Mouse (Mus musculus): ENCODE measurements at regions not wholly inside any gene's neighbourhood (a gene's known extent, or its start where the extent isn't known, plus 50 kb on each side); places are given as distances from the start of the nearest gene placed in this dataset.
"Not testable (repeated sequence)": the region's sequence is repeated elsewhere in the genome, so short reads cannot be mapped to it uniquely, and the experiment has no call there.

DNA sequence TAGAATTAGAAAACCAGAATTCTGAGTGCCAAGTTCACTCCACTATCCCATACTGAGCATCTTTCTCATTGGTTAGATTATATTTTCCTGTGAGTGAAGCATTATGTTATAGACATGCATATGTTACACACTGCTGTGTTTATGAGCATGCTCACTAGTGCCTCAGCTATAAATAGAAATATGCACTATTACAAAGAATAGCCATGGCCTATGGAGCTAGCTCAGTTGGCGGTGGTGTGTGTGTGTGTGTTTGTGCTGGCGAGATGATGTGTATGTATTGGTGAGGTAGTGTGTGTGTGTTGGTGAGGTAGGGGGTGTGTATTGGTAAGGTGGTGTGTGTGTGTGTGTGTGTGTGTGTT, 106.2 kb downstream of the Sec31a start:
- no peak for ATAC-seq (ENCODE audit: poor library complexity, severe bottlenecking)

DNA sequence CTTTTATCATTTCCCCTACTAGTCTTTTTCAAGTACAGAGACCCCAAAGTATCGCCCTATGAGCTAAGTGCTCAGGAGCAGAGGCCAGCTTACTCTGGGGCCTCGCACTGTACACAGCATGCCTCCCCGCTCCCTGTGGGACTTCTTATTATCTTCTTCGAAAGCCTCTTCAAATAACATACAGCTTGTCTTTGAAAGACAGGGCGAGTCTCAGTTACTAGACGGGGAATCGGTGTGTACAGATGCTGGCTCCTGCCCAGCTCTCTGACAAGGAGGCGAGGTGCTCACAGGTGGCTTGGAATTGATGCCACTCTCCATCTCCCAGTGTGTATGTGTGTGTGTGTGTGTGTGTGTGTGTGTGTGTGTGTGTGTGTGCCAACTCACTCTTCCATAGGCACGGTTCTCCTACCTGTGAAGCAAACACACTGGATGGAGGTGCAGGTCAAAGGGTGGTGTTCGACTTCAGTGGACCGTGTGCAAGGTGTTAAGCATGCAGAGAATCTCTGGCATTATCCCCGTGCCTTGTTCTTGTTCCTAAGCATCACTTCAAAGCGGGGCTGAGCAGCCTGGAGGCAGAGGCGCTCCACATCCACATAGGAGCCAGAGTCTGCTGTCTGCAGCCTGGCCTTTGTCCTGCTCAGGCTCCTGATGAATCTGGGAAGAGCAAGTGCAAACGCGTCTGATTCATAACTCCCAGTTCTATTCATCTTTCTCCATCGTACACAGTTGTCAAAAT, 106.8 kb downstream of the Sec31a start:
- no peak for ATAC-seq (ENCODE audit: poor library complexity, severe bottlenecking)

DNA sequence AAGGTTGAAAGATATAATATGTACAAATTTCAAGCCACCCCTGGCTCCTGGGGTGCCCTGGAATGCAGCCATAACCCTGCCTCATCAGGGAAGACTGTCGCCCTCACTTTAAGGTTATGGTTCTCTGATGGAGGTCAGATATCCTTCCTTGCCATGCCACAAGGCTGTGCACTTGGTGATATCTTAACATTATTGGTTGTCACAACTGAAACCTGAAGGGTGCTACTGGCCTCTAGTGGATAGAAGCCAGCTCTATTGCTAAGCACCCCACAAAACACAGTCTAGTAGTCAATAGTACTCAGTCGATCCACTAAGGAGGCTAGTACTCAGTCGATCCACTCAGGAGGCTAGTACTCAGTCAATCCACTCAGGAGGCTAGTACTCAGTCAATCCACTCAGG, 111.6 kb downstream of the Sec31a start:
- ATAC-seq (ENCODE audit: poor library complexity, severe bottlenecking), result no peak

DNA sequence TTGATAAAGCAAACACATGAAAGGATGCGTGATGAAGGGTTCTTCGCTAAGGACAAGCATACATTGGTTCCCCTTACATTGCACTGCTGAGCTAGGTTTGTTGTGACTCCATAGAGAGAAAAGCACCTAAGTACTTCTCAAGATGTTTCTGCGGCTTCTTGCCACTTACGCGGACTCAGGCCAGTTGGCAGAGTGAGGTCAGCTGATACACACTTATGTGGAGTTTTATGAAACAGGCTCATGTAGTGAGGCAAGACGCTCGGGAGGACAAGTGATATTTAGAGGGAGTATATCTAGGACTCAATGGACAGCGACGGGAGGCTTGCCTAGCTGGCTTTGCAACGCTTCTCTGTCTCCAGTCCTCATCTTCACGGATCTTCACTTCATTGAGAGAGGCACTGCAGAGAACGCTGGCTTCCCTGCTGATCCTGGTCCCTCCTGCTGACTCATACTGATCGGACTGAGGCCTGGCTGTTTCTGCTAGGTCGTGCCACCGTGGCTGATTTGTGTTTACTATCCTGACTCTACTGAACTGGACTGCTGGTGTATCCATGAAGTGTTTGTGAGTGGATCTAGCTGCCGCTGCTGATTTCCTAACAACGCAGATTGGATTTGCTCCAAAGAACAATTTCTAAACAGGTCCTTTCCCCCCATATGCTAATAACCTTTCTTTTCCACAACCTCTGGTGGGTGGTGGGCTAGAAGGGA, 113.8 kb downstream of the Sec31a start:
- ATAC-seq (ENCODE audit: poor library complexity, severe bottlenecking), result no peak

DNA sequence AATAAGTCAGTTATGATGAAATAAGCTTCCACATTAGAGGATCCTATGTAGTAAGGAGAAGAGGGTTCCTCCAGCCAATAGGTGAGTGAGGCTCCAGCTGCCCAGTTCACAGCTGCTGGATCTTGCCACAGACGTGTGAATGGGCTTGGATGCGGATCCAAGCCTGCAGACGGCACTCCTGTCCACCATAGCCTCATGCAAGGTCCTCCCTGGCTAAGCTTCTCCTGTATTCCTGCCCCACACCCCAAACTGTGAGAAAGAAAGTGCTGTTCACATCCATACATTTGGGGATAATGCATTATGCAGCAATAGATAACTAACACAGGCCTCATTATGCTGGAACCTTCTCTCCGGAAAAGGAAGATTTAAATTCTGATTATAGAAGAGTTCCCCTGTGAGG, 116.9 kb downstream of the Sec31a start:
- no peak for ATAC-seq (ENCODE audit: poor library complexity, severe bottlenecking)

DNA sequence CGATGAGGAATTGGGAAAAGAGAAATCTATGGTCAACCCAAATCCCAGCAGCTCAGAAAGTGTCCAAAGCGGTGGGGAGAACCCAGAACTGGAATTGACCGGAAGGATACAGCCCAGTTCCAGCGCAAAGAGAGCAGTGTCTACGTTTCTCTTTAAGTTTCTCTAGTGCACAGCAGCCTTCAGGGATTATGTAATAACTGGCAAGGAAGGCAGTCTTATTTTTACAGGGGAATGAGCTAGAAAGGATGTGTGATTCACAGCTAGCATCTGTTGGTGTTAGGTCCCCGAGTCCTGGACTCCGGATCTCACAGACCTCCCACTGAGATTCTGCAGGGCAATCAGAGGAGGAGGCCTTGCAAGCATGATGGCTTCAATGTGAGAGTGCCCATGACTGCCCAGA, 121.8 kb downstream of the Sec31a start:
- no peak for ATAC-seq (ENCODE audit: poor library complexity, severe bottlenecking)

DNA sequence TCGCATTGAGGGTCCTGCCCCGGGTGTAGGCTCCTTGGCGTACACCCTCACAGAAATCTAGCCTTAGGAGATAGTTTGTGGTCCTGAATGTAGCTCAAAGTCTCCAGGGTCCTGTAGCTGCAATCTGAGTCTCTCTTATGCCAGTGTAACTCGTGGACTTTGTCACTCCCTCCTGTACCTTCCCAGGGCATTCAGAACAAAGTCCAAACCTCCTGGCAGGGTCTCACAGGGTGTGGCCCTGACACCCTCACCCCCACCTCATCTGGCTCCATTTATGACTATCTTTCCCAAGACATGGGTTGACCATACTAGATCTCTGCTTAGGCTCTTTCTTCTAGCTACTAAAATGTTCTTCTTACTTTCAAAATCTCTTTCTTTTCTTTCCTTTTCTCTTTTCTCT, 120.6 kb upstream of the Tmem150c start:
- ATAC-seq (ENCODE audit: poor library complexity, severe bottlenecking), result no peak

DNA sequence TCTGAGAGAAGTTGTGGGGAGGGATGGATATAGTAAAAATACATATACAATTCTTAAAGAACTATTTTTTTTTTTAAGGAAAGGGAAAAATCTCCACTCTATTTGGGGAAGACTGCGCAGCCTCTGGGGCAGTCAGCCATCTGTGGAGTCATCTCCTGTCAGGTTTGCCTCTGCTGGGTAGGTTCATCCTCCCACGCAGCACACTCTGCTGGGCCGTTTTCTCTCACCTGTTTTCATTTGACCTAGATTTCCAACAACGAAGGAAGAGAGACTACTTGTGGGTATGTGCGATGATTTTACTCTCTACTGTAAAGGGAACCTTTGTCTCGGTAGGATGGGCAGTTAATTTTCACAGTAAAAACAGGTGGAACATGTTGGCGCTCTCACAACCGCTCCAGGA, 119.9 kb upstream of the Tmem150c start:
- no peak for ATAC-seq (ENCODE audit: poor library complexity, severe bottlenecking)

DNA sequence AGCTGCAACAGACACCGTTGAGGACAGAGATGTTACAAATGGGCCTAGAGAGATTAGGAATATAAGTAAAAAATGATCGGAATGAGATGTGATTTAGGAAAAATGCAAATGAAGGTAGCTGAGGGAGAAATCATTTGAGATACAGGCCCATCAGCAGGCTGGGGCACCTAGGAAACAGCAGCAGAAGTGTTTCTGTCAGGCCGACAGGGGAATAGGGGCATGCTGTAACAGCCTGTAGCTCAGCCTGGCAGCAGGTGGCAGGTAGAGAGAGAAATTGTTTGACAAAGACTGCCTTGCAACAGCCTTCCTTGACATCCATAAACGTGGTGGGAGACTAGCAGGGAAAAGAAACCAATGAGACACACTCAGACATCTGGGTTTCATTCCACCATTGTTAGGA, 115.1 kb upstream of the Tmem150c start:
- ATAC-seq (ENCODE audit: poor library complexity, severe bottlenecking), result no peak

DNA sequence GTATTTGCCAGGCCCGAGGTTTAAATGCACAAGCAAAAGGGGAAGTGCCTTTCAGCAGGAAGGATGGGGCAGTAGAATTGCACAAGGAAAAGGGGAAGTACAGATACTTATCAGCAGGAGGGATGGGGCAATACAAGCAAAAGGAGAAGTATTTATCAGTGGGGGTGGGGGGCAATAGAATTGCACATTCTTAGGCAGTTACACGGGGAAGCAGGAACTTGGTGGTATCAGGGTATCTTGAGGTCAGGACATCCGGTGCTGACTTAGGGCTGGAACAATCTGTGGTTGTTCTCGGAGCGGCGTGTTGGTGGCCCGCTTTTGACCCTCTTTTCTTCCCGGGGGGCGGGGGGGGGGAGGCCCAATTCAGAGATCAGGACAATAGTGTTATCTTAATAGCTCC, 112.4 kb upstream of the Tmem150c start:
- ATAC-seq (ENCODE audit: poor library complexity, severe bottlenecking), result not testable (repeated sequence)

DNA sequence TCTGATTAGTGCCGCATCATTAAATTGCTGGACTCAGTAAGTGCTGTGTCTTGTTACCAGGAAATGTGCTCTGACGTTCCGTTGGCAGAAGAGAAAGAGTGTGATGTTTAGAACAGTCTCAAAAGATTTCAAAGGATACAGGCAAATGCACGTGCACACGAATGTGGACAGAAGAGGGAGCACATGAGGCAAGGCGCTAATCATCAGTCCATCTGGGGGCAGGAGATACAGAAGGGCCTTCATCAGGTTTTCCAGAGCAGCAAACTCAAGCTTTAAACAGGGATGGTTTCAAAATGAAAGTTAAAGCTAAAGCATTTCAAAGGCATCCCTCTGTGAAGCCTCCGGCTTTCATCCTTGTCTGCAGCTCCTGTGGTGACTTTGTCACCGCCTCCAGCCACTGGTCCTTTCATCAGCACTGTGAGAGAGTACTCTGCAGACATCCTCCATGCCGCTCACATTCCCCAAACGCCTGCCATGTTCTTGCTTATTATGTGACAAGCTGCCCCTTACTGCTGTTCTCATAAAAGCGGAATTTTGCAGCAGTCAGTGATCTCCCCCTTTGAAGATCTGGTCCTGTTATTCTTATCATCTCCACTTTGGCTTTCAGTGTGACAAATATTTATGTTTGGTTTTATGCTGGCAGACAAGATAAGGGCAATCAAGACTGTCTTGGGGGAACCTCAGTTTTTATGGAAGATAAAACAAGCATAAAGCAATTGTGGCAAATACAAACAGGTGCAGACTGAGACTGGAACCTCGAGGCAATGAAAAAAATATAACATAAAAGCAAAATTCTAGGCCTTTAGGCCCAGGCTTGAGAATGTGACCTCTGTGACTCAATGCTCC, 111.5 kb upstream of the Tmem150c start:
- no peak for ATAC-seq (ENCODE audit: poor library complexity, severe bottlenecking)

DNA sequence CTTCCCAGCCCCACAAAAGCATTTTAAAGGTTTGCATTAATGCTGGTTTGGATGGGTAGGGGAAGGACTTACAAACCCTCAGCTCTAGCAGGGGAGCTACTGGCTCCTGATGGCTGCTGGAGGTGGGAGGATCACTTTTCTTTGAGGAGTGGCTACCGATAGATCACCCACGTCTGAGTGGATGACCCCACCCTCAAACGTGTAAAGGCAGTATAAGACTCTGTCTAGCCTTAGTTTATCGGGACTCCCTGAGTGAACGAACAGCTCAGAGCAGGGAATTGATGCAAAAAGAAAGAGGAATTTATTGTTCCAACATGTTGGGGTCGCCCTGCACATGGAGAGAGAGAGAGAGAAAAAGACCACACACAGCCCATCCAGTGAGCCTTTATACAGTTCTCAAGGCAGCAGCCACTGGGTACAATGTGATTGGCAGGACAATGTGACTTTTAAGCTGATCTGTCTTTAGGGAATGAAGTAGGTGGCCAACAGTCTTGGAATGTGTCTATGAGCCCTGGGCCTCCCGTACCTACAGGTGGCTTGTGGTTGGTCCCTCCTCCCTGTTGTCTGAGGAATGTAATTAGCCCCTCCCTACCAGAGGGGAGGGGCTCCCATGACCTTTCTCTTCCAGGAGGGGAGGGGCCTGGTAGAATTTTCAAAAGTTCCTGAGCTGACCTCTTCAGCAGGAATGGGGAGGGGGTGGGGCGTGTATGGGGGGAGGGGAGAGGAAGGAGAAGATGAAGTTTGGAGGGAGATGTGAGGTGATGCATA, 108.7 kb upstream of the Tmem150c start:
- no peak for ATAC-seq (ENCODE audit: poor library complexity, severe bottlenecking)

DNA sequence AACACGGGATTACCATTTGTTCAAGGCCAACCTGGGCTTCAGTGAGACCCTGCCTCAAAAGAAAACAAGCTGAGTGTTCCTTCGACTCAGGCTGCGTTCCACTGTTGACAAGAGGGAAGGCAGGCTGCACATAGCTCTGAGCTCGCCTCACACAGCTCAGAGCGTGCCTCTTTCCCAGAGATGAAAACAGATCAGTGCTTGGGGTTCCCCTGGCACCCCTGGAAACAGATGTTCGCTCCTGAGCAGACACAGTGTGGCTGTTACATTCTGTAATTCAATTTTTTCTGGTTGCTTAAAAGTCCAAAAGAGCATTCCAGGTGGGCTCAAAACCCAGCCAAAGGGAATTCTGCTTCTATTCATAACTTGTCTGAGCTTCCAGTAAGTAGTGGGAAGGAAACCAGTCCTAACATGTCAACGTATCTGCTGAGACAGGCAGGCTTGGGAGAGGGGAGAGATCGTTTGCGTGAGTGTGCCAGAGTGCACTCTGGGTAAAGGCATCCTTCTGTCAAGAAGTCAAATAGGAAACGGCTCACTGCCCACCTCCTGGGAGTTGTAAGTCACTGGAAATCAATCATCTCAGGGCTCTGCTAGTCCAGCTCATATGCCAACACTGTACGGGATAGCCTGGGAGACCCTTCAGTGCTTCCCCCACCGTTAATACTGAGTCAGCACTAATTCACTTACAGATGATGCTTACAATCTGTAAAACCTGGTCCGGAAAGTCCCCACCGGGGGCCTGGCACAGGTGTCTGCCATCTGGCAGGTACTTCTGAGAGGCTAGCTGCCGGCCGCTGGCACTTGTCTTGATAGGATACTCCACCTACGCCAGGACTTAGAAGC, 107.3 kb upstream of the Tmem150c start:
- no peak for ATAC-seq (ENCODE audit: poor library complexity, severe bottlenecking)

DNA sequence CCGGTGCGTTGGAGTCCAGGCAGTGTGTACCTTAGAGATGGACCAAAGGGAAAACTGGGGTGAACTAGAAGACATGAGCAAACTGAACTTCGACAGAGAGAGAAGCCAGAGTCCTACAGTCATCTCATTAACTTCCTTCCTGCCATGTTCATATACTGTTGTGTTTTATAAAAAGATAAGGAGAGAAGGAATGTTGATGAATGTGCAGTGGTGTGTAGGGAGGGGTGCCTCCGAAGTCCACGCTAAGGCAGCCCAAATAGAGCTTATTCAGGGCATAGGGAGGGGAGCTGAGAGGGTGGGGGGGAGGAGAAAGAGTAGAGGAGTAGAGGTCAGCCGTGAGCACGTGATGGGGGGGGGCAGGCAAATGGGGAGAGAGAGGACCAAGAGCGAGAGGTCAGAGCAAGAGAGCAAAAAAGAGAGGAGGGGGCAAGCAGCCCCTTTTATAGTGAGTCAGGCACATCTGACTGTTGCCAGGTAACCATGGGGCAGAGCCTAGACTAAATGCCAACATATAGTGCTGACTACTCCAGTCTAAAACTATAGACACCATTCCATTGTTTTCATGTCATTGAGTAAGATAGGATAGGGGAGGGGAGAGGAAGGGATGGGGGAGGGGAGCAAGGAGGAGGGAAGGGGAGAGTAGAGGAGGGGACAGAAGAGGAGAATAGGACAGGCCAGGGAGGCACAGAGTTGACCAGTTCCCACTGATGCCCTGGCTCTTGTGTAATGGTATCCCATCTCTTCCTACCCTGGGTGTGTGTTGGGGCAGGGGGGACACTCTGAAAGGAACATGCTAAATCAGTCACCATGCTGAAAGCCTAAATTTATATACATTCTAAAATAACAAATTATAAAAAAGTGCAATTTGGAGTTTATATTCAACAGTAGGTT, 100.4 kb upstream of the Tmem150c start:
- ATAC-seq (ENCODE audit: poor library complexity, severe bottlenecking), result no peak

DNA sequence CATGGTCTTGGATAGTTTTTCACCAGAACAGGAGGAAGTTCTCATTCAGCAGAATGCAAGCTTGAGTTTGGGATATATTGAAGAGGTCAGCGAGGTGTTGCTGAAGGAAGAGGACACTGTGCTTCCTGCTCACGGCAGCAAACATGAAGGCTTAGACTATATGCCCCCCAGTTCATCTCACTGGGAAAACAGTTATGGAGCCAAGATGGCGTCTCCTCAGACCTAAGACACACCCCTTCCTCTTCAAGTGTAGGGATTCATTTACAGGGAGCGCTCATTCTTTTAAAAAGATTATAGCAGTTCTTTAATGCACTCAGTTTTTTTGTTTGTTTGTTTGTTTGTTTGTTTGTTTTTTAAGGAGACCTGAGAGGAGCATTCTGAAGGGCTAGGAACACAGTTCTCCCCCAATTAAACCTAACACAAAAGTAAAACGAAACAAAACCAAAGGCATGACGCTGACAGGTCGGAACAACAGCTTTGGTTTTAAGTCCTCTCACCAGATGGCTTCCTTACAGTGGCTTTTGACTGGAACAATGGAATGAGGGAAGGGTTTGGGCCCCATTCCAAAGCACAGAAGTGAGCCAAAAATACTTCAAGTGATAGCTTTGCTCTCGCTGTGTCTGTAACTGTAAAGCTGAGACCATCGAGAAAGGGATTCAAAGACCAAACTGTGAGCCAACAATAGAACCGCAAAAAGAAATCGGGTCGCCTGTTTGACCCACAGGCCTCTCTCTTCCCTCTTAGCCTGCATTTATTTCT, 99.5 kb upstream of the Tmem150c start:
- no peak for ATAC-seq (ENCODE audit: poor library complexity, severe bottlenecking)

DNA sequence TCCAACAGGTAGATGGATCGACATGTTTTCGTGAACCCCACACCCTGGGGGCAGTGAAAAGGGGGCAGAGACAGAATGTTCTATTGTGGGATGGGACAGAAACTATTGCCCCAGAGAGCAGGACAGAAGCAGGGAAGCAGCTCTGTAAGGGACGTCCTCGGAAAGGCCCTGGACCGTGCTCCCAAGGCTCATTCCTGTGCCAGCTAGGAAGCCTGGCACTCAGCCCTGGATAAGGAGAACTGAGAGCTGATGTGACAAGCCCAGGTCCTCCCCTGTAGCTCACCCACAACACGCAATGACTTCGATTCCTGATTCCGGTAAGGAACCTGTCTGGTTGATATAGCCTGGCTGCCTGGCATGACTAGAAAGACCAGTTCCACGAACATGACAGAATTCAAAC, 95.7 kb upstream of the Tmem150c start:
- ATAC-seq (ENCODE audit: poor library complexity, severe bottlenecking), result no peak

DNA sequence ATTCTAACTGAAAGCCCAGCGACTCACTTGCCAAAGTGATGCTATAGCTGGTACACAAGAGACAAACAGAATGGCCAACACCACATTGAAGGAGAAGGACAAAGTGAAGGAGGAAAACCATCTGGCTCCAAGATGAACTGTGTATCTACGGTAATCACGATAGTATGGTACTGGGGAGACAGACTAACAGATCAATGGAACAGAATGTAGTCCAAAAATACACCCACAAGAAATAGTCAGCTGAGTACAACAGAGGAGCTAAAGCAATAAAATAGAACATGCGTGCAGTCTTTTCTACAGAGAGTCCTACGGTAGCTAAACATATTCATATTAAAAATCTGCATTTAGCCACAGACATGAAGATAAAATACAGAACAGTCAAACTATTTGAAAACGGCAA, 92.4 kb upstream of the Tmem150c start:
- ATAC-seq (ENCODE audit: poor library complexity, severe bottlenecking), result no peak

DNA sequence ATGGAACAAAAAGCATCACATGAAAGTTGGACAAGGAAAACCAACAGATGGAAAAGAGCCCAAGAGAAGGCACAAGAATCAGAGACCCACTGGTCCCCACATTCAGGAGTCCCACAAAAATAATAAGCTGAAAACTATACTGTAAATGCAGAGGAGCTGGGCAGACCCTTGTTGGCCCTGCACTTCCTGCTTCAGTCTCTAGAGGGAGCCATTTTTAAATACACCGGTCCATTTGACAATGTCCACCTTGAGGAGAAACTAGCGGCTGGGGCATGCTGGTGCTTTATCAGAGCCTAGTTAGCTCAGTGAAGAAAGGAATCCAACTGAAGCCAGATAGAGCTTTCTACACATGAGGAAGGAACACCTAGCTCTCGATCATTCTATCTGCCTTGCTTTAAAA, 90.1 kb upstream of the Tmem150c start:
- ATAC-seq (ENCODE audit: poor library complexity, severe bottlenecking), result peak; percentile 73

DNA sequence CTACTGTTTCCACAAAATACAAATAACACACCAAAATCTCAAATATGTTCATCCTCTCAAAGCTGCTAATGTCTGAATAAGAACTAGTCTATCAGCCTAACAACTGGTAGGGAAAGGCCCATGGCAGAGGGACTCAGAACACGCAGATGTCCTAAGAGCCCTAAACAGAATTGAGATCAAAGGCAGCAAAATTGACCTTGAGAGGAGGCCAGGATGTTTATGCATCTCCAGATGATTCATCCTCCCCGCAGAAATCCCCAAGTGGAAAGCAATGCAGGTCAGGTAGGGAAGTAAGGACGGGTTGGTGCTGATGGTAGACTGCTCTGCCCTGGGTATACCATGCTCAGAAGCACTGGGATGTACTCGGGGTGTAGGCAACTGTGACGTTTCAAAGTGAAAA, 89.0 kb upstream of the Tmem150c start:
- no peak for ATAC-seq (ENCODE audit: poor library complexity, severe bottlenecking)

Measured in megakaryocyte, adult 5-6 weeks (primary cell).